Mouse (Mus musculus) forebrain, embryonic 12.5 days (tissue): ENCODE data around the gene Gdpgp1. TPM values are rescaled to one million over a fixed set of nuclear protein-coding genes. Genes with fewer than 3 reads are reported as not detected.

Experiments
- ATAC-seq: fragments of 200-750 bp; cut with Nextera tagmentation; 2 replicates; pipeline ENCODE4 v1.8.0; 2017; ENCODE audit warnings: moderate TSS enrichment; ENCODE audit not compliant: low FRiP score
- H3K27ac ChIP-seq: fragments of 300-500 bp; sonication (generic); 2 replicates; pipeline ENCODE4 v1.5.1; 2016; ENCODE audit warnings: mild to moderate bottlenecking
- H3K27me3 ChIP-seq: fragments of 300-500 bp; sonication (generic); 2 replicates; pipeline ENCODE4 v1.6.1; 2016; ENCODE audit warnings: mild to moderate bottlenecking
- H3K36me3 ChIP-seq: fragments of 300-500 bp; sonication (generic); replicated peaks from 2 replicates; pipeline ENCODE4 v1.6.1; 2016; ENCODE audit warnings: mild to moderate bottlenecking
- H3K4me1 ChIP-seq: fragments of 300-500 bp; sonication (generic); 2 replicates; pipeline ENCODE4 v1.6.1; 2016
- H3K4me2 ChIP-seq: fragments of 300-500 bp; sonication (generic); 2 replicates; pipeline ENCODE4 v1.6.1; 2016; ENCODE audit warnings: mild to moderate bottlenecking, moderate library complexity
- H3K4me3 ChIP-seq: fragments of 300-500 bp; sonication (generic); replicated peaks from 2 replicates; pipeline ENCODE4 v1.5.1; 2016; ENCODE audit warnings: mild to moderate bottlenecking
- H3K9ac ChIP-seq: fragments of 300-500 bp; sonication (generic); 2 replicates; pipeline ENCODE4 v1.6.1; 2016; ENCODE audit warnings: mild to moderate bottlenecking
- H3K9me3 ChIP-seq: fragments of 300-500 bp; sonication (generic); 2 replicates; pipeline ENCODE4 v1.6.1; 2016
- WGBS: fragments of 180-500 bp; shearing (Covaris S2); methylation state at CpG from one replicate; pipeline ENCODE4 v1.1.7; 2016; 5-methylcytosine and 5-hydroxymethylcytosine counted together
- polyA plus RNA-seq: library from polyadenylated mRNA; unstranded; fragments of >200 nt; fragmentation: Nextera tagmentation; extraction: Ambion mirVana; gene quantifications from 2 replicates; pipeline ENCODE4 v1.2.1, GENCODE M21; 2016

The Gdpgp1 gene
- 4.2 and 4.8 TPM in 2 replicates for polyA plus RNA-seq

DNA sequence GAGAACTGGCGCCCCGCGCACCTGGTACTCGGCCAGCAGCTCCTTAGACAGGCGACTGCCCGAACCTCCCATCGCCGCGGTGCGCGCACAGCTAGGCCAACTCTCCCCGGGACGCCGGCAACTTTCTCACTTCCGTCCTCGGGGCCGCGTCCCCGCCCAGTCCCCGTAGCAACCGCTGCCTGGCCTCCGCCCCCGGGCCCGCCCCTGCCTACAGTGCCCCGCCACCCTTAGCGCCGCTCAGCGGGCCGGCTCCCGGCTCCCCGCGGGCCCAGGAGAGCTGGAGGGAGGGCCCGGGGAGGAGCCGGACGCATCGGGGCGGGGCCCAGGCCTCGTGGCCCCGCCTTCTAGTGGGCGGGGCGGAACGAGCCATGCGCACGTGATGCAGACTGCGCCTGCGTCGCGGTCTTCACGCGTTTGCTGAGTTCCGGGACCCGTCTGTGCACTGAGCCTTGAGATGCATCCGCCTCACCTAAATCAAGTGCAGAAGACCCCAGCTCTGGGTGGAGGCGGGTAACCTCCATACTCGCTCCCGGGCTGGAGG, at the start of gene Gdpgp1, which contains the start of gene Cib1:
Gene Gdpgp1 (plus strand): TSS at position 377 of the 541 bp plus-strand sequence.
Gene Cib1 (minus strand): TSS at position 325 of the 541 bp plus-strand sequence.
- WGBS: 0% methylated on average over 49 of the region's 56 CpGs
- H3K36me3 ChIP-seq: peaks cover 5% of the 10 kb centered on the region; the same call in 1 of the 2 replicates
- H3K9me3 ChIP-seq: no peaks in the 10 kb centered on the region
- peak within 1 kb of the TSS; percentile 75 for H3K9ac ChIP-seq
- ATAC-seq: peak; percentile 98
- H3K27ac ChIP-seq: peak within 1 kb of the TSS; percentile 50; the same call in 1 of the 2 replicates
- H3K4me2 ChIP-seq: peak within 1 kb of the TSS; percentile 85
- peaks cover 21% of the 10 kb centered on the region for H3K4me1 ChIP-seq
- peak within 1 kb of the TSS; percentile 69 for H3K4me3 ChIP-seq
- peaks cover 11% of the 10 kb centered on the region for H3K27me3 ChIP-seq

- H3K9ac ChIP-seq: no peak overlapping the region
- no peak overlapping the region for H3K27ac ChIP-seq
- 92% methylated on average over 1 of the region's 1 CpGs for WGBS
- ATAC-seq: no peak
- no peaks in the 10 kb centered on the region for H3K9me3 ChIP-seq
- H3K4me2 ChIP-seq: no peak overlapping the region
- H3K4me1 ChIP-seq: peaks cover 26% of the 10 kb centered on the region
- H3K4me3 ChIP-seq: no peak overlapping the region
- H3K36me3 ChIP-seq: no peaks in the 10 kb centered on the region
- H3K27me3 ChIP-seq: no peaks in the 10 kb centered on the region
These were observed 49.2 kb upstream of the Gdpgp1 start for GRCm38 (mm10) chr7:80183466-80183865.

- no peak for ATAC-seq
- Histone ChIP-seq H3K9ac (no peak overlapping the region), H3K27ac (no peak overlapping the region), H3K27me3 (no peaks in the 10 kb centered on the region), H3K4me1 (peaks cover 31% of the 10 kb centered on the region), H3K36me3 (no peaks in the 10 kb centered on the region), H3K4me2 (no peak overlapping the region), H3K4me3 (no peak overlapping the region), H3K9me3 (no peaks in the 10 kb centered on the region)
- WGBS: 31% methylated on average over 5 of the region's 5 CpGs
These were observed 48.7 kb upstream of the Gdpgp1 start for GRCm38 (mm10) chr7:80183969-80184368.

DNA sequence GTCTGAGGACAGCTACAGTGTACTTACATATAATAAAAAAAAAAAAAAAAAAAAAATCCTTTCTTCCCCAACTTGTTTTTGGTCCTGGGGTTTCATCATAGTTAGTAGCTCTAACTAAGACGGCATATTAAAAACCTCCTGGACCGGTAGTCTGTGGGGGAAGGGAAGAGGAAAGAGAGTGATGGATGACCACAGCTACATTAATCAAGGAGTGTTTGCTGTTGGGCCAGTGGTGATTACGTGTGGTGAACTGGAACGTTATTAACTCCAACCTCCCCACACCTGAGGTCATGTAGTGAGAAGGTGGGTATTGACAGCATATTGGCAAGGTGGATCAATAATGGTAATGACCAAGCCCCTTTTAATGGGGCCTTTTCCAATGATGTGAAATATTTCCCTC, 48.1 kb upstream of the Gdpgp1 start:
- Histone ChIP-seq H3K27ac (no peak overlapping the region), H3K4me3 (no peak overlapping the region), H3K27me3 (no peaks in the 10 kb centered on the region), H3K36me3 (no peaks in the 10 kb centered on the region), H3K9me3 (no peaks in the 10 kb centered on the region), H3K9ac (no peak overlapping the region), H3K4me1 (peaks cover 37% of the 10 kb centered on the region), H3K4me2 (no peak overlapping the region)
- 85% methylated on average over 4 of the region's 4 CpGs for WGBS
- ATAC-seq: no peak

- Histone ChIP-seq H3K4me3 (no peak overlapping the region), H3K9me3 (no peaks in the 10 kb centered on the region), H3K27me3 (no peaks in the 10 kb centered on the region), H3K4me1 (peaks cover 40% of the 10 kb centered on the region), H3K36me3 (no peaks in the 10 kb centered on the region), H3K9ac (no peak overlapping the region), H3K4me2 (no peak overlapping the region), H3K27ac (no peak overlapping the region)
- no peak for ATAC-seq
- 69% methylated on average over 6 of the region's 6 CpGs for WGBS
These were observed 47.7 kb upstream of the Gdpgp1 start for GRCm38 (mm10) chr7:80184968-80185367.

GRCm38 (mm10) chr7:80186021-80186420, 46.6 kb upstream of the Gdpgp1 start:
- 14% methylated on average over 8 of the region's 8 CpGs for WGBS
- Histone ChIP-seq H3K9me3 (no peaks in the 10 kb centered on the region), H3K4me2 (peak overlapping the region; percentile 63), H3K27me3 (no peaks in the 10 kb centered on the region), H3K4me3 (peak overlapping the region; percentile 55), H3K4me1 (peaks cover 45% of the 10 kb centered on the region), H3K27ac (peak overlapping the region; percentile 93), H3K36me3 (no peaks in the 10 kb centered on the region), H3K9ac (peak overlapping the region; percentile 65; the same call in 1 of the 2 replicates)
- ATAC-seq: peak; percentile 3; the same call in 1 of the 2 replicates

- ATAC-seq: peak; percentile 93
- peak within 1 kb of the TSS; percentile 93 for H3K27ac ChIP-seq
- no peaks in the 10 kb centered on the region for H3K9me3 ChIP-seq
- peaks cover 52% of the 10 kb centered on the region for H3K4me1 ChIP-seq
- H3K27me3 ChIP-seq: no peaks in the 10 kb centered on the region
- under 1% methylated on average over 51 of the region's 51 CpGs for WGBS
- H3K4me3 ChIP-seq: peak within 1 kb of the TSS; percentile 55
- peak within 1 kb of the TSS; percentile 65 for H3K9ac ChIP-seq
- H3K36me3 ChIP-seq: no peaks in the 10 kb centered on the region
- peak within 1 kb of the TSS; percentile 63 for H3K4me2 ChIP-seq
These were observed 46.0 kb upstream of the Gdpgp1 start, which contains the start of gene Sema4b for GRCm38 (mm10) chr7:80186531-80187296. TSS of gene Sema4b (plus strand) at chr7:80186841.

DNA sequence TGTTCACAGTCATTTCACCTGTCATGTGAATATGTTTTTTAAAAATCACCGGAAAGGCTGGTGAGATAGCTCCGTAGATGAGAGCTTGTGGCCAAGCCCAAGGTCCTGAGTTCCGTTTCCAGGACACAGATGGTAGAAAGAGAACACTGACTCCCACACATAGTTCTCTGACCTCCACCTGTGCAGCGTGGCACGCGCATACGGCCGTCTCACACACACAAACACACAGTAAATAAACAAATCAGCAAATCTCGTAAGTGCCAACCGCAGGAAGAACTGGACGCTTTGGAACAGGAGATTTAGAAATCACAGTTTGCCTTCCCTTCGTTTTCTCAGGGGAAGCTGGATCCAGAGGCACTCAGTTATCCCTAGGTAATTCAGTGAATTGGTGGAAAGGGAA, 45.2 kb upstream of the Gdpgp1 start:
- WGBS: 32% methylated on average over 12 of the region's 12 CpGs
- no peaks in the 10 kb centered on the region for H3K9me3 ChIP-seq
- no peak for ATAC-seq

GRCm38 (mm10) chr7:80188579-80189125, 44.0 kb upstream of the Gdpgp1 start:
- Histone ChIP-seq H3K27me3 (no peaks in the 10 kb centered on the region), H3K9ac (peak overlapping the region; percentile 12; the same call in 1 of the 2 replicates), H3K4me2 (peak overlapping the region; percentile 63), H3K27ac (peak overlapping the region; percentile 93), H3K4me1 (peaks cover 67% of the 10 kb centered on the region), H3K4me3 (0 out of 2 replicates have a peak overlapping the region, but pooled peaks have one; percentile 1), H3K9me3 (no peaks in the 10 kb centered on the region), H3K36me3 (no peaks in the 10 kb centered on the region)
- no peak for ATAC-seq
- 40% methylated on average over 2 of the region's 2 CpGs for WGBS

More for the DNA sequence above, 45.2 kb upstream of the Gdpgp1 start:
- Histone ChIP-seq H3K9ac (peak overlapping the region; percentile 65), H3K36me3 (no peaks in the 10 kb centered on the region), H3K27ac (peak overlapping the region; percentile 93), H3K4me2 (peak overlapping the region; percentile 63), H3K4me3 (peak overlapping the region; percentile 55), H3K4me1 (peaks cover 60% of the 10 kb centered on the region), H3K27me3 (no peaks in the 10 kb centered on the region)

GRCm38 (mm10) chr7:80189147-80189933, 43.3 kb upstream of the Gdpgp1 start:
- Histone ChIP-seq H3K27me3 (no peaks in the 10 kb centered on the region), H3K4me3 (0 out of 2 replicates have a peak overlapping the region, but pooled peaks have one; percentile 1), H3K4me2 (peak overlapping the region; percentile 63), H3K9me3 (no peaks in the 10 kb centered on the region), H3K4me1 (peaks cover 74% of the 10 kb centered on the region), H3K9ac (peak overlapping the region; percentile 12; the same call in 1 of the 2 replicates), H3K27ac (peak overlapping the region; percentile 93), H3K36me3 (no peaks in the 10 kb centered on the region)
- 36% methylated on average over 11 of the region's 11 CpGs for WGBS
- no peak for ATAC-seq

- WGBS: 39% methylated on average over 5 of the region's 5 CpGs
- Histone ChIP-seq H3K27ac (peak overlapping the region; percentile 94), H3K4me1 (peaks cover 68% of the 10 kb centered on the region), H3K4me2 (peak overlapping the region; percentile 50), H3K4me3 (no peak overlapping the region), H3K9me3 (no peaks in the 10 kb centered on the region), H3K27me3 (no peaks in the 10 kb centered on the region), H3K36me3 (no peaks in the 10 kb centered on the region), H3K9ac (peak overlapping the region; percentile 38; the same call in 1 of the 2 replicates)
- no peak for ATAC-seq
These were observed 41.2 kb upstream of the Gdpgp1 start for GRCm38 (mm10) chr7:80191455-80191854.
